Mouse (Mus musculus) hindbrain, embryonic 10.5 days (tissue): ENCODE data around the gene Cdhr1. TPM values are rescaled to one million over a fixed set of nuclear protein-coding genes. Genes with fewer than 3 reads are reported as not detected.

Experiments used
- DNase-seq: peaks from one replicate; pipeline ENCODE4 v3.0.0-alpha.2; 2017; ENCODE audit warnings: low spot score
- H3K27ac ChIP-seq: fragments of 300-500 bp; sonication (generic); 2 replicates; pipeline ENCODE4 v1.5.1; 2016; ENCODE audit warnings: mild to moderate bottlenecking, moderate library complexity
- H3K27me3 ChIP-seq: fragments of 300-500 bp; sonication (generic); 2 replicates; pipeline ENCODE4 v1.6.1; 2016; ENCODE audit warnings: mild to moderate bottlenecking; ENCODE audit not compliant: poor library complexity, insufficient read depth, severe bottlenecking
- H3K36me3 ChIP-seq: fragments of 300-500 bp; sonication (generic); 2 replicates; pipeline ENCODE4 v1.6.1; 2016; ENCODE audit warnings: mild to moderate bottlenecking, moderate library complexity
- H3K4me1 ChIP-seq: fragments of 300-500 bp; sonication (generic); replicated peaks from 2 replicates; pipeline ENCODE4 v1.6.1; 2016; ENCODE audit warnings: mild to moderate bottlenecking
- H3K4me3 ChIP-seq: fragments of 300-500 bp; sonication (generic); 2 replicates; pipeline ENCODE4 v1.5.1; 2016; ENCODE audit warnings: mild to moderate bottlenecking, moderate library complexity
- H3K9me3 ChIP-seq: fragments of 300-500 bp; sonication (generic); 2 replicates; pipeline ENCODE4 v1.6.1; 2016; ENCODE audit warnings: mild to moderate bottlenecking, moderate library complexity
- WGBS: fragments of 180-500 bp; shearing (Covaris S2); methylation state at CpG from one replicate; pipeline ENCODE4 v1.1.7; 2016; 5-methylcytosine and 5-hydroxymethylcytosine counted together
- polyA plus RNA-seq: library from polyadenylated mRNA; unstranded; fragments of >200 nt; fragmentation: Nextera tagmentation; extraction: Ambion mirVana; gene quantifications from 2 replicates; pipeline ENCODE4 v1.2.1, GENCODE M21; 2016

The Cdhr1 gene
- polyA plus RNA-seq, 1 experiment from 2014 or later: 0.77 TPM

DNA sequence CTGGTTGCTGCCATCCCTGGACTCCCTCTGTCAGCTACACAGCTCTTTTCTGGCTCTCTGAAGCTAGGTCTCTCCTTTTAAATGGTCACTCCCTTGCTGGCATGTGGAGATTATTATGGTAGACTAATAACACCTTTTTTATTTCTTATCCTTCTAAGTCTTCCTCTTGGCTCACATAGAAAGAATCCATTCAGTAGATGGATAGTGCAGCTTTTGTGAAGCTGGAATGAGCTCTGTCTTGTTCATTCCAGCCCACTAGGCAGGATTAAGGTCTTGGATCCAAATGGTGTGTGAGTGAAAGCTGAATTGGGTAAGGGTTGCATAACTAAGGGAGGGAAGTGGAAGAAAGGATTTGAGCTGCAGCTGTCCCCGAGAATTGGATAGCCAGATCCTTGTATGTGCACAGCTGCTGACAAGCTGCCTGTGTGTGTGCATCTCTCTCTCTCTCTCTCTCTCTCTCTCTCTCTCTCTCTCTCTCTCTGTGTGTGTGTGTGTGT lies 49.2 kb downstream of the Cdhr1 start, which contains the start of gene Rgr:
Gene Rgr (minus strand): TSS at position 51 of the 497 bp plus-strand sequence.
- Histone ChIP-seq H3K27ac (no peak within 1 kb of the TSS), H3K36me3 (no peaks in the 10 kb centered on the region), H3K27me3 (no peaks in the 10 kb centered on the region), H3K9me3 (no peaks in the 10 kb centered on the region), H3K4me1 (no peaks in the 10 kb centered on the region), H3K4me3 (no peak within 1 kb of the TSS)
- whole genome bisulfite sequencing: 79% methylated on average over 1 of the region's 1 CpGs
- no peak for DNase-seq

DNA sequence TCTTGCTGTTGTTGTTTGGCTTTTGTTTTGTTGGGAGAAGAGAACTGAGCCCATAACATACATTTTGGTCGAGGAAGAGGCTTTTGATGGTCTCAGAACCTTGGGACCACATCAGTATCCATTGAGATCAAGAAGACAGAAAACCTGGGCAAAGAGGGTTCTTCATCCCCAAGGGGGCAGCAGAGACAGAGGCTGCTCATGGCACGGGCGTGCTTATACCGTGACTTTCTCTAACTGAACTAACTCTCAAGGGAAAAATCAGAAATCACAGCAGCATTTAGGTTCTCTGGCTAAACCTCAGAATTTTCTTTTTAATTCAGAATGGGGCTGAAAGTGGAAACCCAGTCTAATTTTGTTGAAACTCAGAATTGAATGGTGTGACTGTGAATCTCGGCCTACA lies 63.7 kb downstream of the Cdhr1 start:
- 57% methylated on average over 5 of the region's 5 CpGs for WGBS
- Histone ChIP-seq H3K4me3 (no peak overlapping the region), H3K36me3 (no peaks in the 10 kb centered on the region), H3K27ac (no peak overlapping the region), H3K4me1 (no peaks in the 10 kb centered on the region), H3K27me3 (no peaks in the 10 kb centered on the region), H3K9me3 (no peaks in the 10 kb centered on the region)
- DNase-seq: no peak

GRCm38 (mm10) chr14:37033241-37033640 lies 64.9 kb downstream of the Cdhr1 start:
- peak; percentile 67 for DNase-seq
- Histone ChIP-seq H3K4me1 (no peaks in the 10 kb centered on the region), H3K36me3 (no peaks in the 10 kb centered on the region), H3K27me3 (no peaks in the 10 kb centered on the region), H3K9me3 (no peaks in the 10 kb centered on the region), H3K27ac (no peak overlapping the region), H3K4me3 (no peak overlapping the region)
- 23% methylated on average over 7 of the region's 7 CpGs for WGBS

- no peak for DNase-seq
- Histone ChIP-seq H3K4me3 (no peak overlapping the region), H3K4me1 (no peaks in the 10 kb centered on the region), H3K27ac (no peak overlapping the region), H3K9me3 (no peaks in the 10 kb centered on the region), H3K36me3 (no peaks in the 10 kb centered on the region), H3K27me3 (no peaks in the 10 kb centered on the region)
- 85% methylated on average over 11 of the region's 11 CpGs for WGBS
These were observed 65.6 kb downstream of the Cdhr1 start for GRCm38 (mm10) chr14:37032481-37033104.

DNA sequence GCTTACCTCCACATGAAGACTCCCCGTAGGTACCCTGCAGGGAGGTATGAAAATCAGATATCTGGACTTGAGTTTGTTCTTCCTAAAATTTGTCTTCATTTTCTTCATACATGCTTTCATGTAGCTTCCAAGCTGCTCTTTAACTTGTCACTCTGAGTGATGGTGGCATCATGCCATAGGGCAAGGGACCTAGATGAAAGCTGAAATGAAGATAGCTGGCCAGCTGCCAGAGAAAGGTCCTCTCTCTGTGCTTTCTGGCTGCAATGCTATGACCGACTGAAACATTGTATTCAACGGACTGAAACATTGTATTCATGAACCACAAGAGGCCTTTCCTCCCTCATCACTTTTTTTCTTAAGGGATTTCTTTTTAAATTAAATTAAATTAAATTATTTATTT lies 69.6 kb downstream of the Cdhr1 start:
- no peaks in the 10 kb centered on the region for H3K27me3 ChIP-seq
- H3K9me3 ChIP-seq: no peaks in the 10 kb centered on the region
- no peak for DNase-seq
- WGBS: 92% methylated on average over 3 of the region's 3 CpGs
- no peaks in the 10 kb centered on the region for H3K4me1 ChIP-seq
- no peak overlapping the region for H3K4me3 ChIP-seq
- H3K27ac ChIP-seq: no peak overlapping the region
- H3K36me3 ChIP-seq: no peaks in the 10 kb centered on the region

- DNase-seq: no peak
- Histone ChIP-seq H3K4me1 (no peaks in the 10 kb centered on the region), H3K27me3 (no peaks in the 10 kb centered on the region), H3K36me3 (no peaks in the 10 kb centered on the region), H3K27ac (no peak overlapping the region), H3K4me3 (no peak overlapping the region), H3K9me3 (no peaks in the 10 kb centered on the region)
- WGBS: 94% methylated on average over 3 of the region's 3 CpGs
These were observed 70.2 kb downstream of the Cdhr1 start for GRCm38 (mm10) chr14:37027951-37028350.

Other genes with a start within 250 kb of the Cdhr1 start
- 33.5 and 34.9 TPM in 2 replicates for gene Ccser2, start 129.6 kb downstream of the Cdhr1 start, polyA plus RNA-seq
- not detected in 2 replicates for gene Rgr, start 49.4 kb downstream of the Cdhr1 start, polyA plus RNA-seq
- not detected in 2 replicates for gene Lrit1, start 43.5 kb downstream of the Cdhr1 start, polyA plus RNA-seq
- not detected in 2 replicates for gene Lrit2, start 30.4 kb downstream of the Cdhr1 start, polyA plus RNA-seq
- 0.46 TPM in 1 of 2 replicates, not detected in the other for gene 2610528A11Rik, start 15.7 kb upstream of the Cdhr1 start, polyA plus RNA-seq
- 188 and 209 TPM in 2 replicates for gene Ghitm, start 36.9 kb upstream of the Cdhr1 start, polyA plus RNA-seq